Comparison of ENCODE assay signal across 23 mouse cellular contexts in genomic region chr10:14020253-14020652, GRCm38 (mm10). TPM values are rescaled to one million over a fixed set of nuclear protein-coding genes. Genes with fewer than 3 reads are reported as not detected.
DNase-seq lines count a peak whose midpoint lies in the region; ATAC-seq and TF ChIP-seq lines count a peak whose summit lies in the region.
"Had no signal": no experiment of that assay in that cellular context is flagged by ENCODE, and none has a peak within 500 bp of the region (broad histone marks: within the 10 kb centered on the region; RNA-seq: fewer than 3 reads in every experiment).

No protein-coding gene starts in this region.

- H3K27ac ChIP-seq in heart, embryonic 11.5 days (ENCODE audit: low read depth, low read length): no peak overlapping the region
- peak overlapping the region; percentile 86 for H3K27ac ChIP-seq in layer of hippocampus, adult 2 months
- H3K27ac ChIP-seq: embryonic facial prominence, embryonic 15.5 days; hindbrain, embryonic 13.5 days; limb, embryonic 15.5 days; liver, embryonic 15.5 days had no signal

- no peak for TF ChIP-seq CTCF in layer of hippocampus, adult 2 months (conservative IDR thresholded peaks at IDR 0.05)

- 20% methylated on average over 7 of the region's 7 CpGs for WGBS in heart, embryonic 11.5 days (ENCODE audit: insufficient replicate concordance)

- H3K27me3 ChIP-seq in heart, embryonic 11.5 days (ENCODE audit: control insufficient read depth, insufficient read depth, low read length): no peaks in the 10 kb centered on the region
- H3K27me3 ChIP-seq: embryonic facial prominence, embryonic 15.5 days; hindbrain, embryonic 13.5 days; limb, embryonic 15.5 days; liver, embryonic 15.5 days had no signal

- no peaks in the 10 kb centered on the region for H3K9me3 ChIP-seq in heart, embryonic 11.5 days (replicated peaks; ENCODE audit: control insufficient read depth, low read length)
- H3K9me3 ChIP-seq: embryonic facial prominence, embryonic 15.5 days; hindbrain, embryonic 13.5 days; limb, embryonic 15.5 days; liver, embryonic 15.5 days had no signal

- peak; percentile 23 for DNase-seq in embryo, embryonic 10.5 days (ENCODE audit: low spot score)
- no peak for DNase-seq in embryo, embryonic 10 days (ENCODE audit: low spot score)
- DNase-seq in heart, adult 8-10 months (ENCODE audit: low spot score): no peak
- no peak for DNase-seq in layer of hippocampus, adult 2 months (ENCODE audit: low spot score in 2 of 2)
- no peak for DNase-seq in layer of hippocampus, postnatal 25 days (ENCODE audit: extremely low spot score in 1 of 2, low spot score in 1 of 2)
- peak; percentile 14 for DNase-seq in R1 (ENCODE audit: low read depth, low spot score)
- no peak for DNase-seq in adrenal gland, adult 2 months
- DNase-seq: adrenal gland, postnatal 14 days; cerebellum, adult 11 months; cerebellum, postnatal 10 days; gastrocnemius, postnatal 36 days; kidney, adult 2 months; kidney, postnatal 14 days; right cerebral cortex, postnatal 14 days; spleen, adult 18-20 months; thymus, postnatal 36 days had no signal

- no peak overlapping the region for H3K9ac ChIP-seq in heart, embryonic 11.5 days (ENCODE audit: low read depth, low read length)
- H3K9ac ChIP-seq: embryonic facial prominence, embryonic 15.5 days; hindbrain, embryonic 13.5 days; limb, embryonic 15.5 days; liver, embryonic 15.5 days had no signal

- H3K4me2 ChIP-seq in heart, embryonic 11.5 days: peak overlapping the region; percentile 37; the same call in 1 of the 2 replicates
- H3K4me2 ChIP-seq: embryonic facial prominence, embryonic 15.5 days; hindbrain, embryonic 13.5 days; limb, embryonic 15.5 days; liver, embryonic 15.5 days had no signal

- no peak for ATAC-seq in heart, embryonic 11.5 days (replicated peaks; ENCODE audit: insufficient number of reproducible peaks, low FRiP score, low TSS enrichment)
- ATAC-seq: inflammation-experienced regulatory T-cells, adult 6 months had no signal

- H3K4me1 ChIP-seq in heart, embryonic 11.5 days (ENCODE audit: control insufficient read depth, insufficient read depth, low read length): peaks cover 47% of the 10 kb centered on the region
- H3K4me1 ChIP-seq: liver, embryonic 15.5 days had no signal

- H3K36me3 ChIP-seq in heart, embryonic 11.5 days (ENCODE audit: control insufficient read depth, insufficient read depth, low read length): no peaks in the 10 kb centered on the region
- H3K36me3 ChIP-seq: embryonic facial prominence, embryonic 15.5 days; hindbrain, embryonic 13.5 days; limb, embryonic 15.5 days; liver, embryonic 15.5 days had no signal

- no peak overlapping the region for H3K4me3 ChIP-seq in heart, embryonic 11.5 days (ENCODE audit: low read depth, low read length)
- H3K4me3 ChIP-seq in layer of hippocampus, adult 2 months: no peak overlapping the region
- H3K4me3 ChIP-seq: embryonic facial prominence, embryonic 15.5 days; hindbrain, embryonic 13.5 days; limb, embryonic 15.5 days; liver, embryonic 15.5 days; myocyte had no signal

RNA-seq across cellular contexts. Expression of gene Hivep2, which starts 54.4 kb away (rescaled TPM):
- polyA plus RNA-seq in heart, embryonic 11.5 days (2014; fragmentation: Nextera tagmentation; extraction: Ambion mirVana): 7.3 and 8.0 TPM in 2 replicates
- 10 to 100 TPM; 20.4 to 25.8 (median 22.1) TPM for total RNA-seq in heart, adult 8-10 months (2022)
- total RNA-seq in layer of hippocampus, adult 2 months (2021): 100 to 1,000 TPM; 203 to 210 TPM
- total RNA-seq in layer of hippocampus, postnatal 25 days (2021): 100 to 1,000 TPM; 202 to 236 TPM
- 10 to 100 TPM; 27.9 to 46.0 TPM for total RNA-seq in adrenal gland, adult 2 months (2021)
- polyA plus RNA-seq in adrenal gland, adult 2 months (2012; rRNA removed): 4.8 and 5.5 TPM in 2 replicates

Comparison
In these comparisons a context has a peak if more than half of its experiments do, and no peak if none do; other contexts are left out.
1. DNase-seq: peak in embryo, embryonic 10.5 days (single experiment) and R1 (single experiment); none in embryo, embryonic 10 days (single experiment), heart, adult 8-10 months (single experiment), layer of hippocampus, adult 2 months (0 of 2), layer of hippocampus, postnatal 25 days (0 of 2) and adrenal gland, adult 2 months (single experiment).
2. RNA of gene Hivep2, which starts 54.4 kb away (total RNA-seq): 202 to 236 TPM in layer of hippocampus, postnatal 25 days and 203 to 210 TPM in layer of hippocampus, adult 2 months; 27.9 to 46.0 TPM in adrenal gland, adult 2 months and 20.4 to 25.8 TPM in heart, adult 8-10 months; every median in the first group is over 4 times any median in the second.